Mouse (Mus musculus) kidney, postnatal 0 days (tissue): ENCODE measurements around the gene Gm3839. TPM values are rescaled to one million over a fixed set of nuclear protein-coding genes. Genes with fewer than 3 reads are reported as not detected.

Experiments used
- ATAC-seq: fragments of 200-750 bp; cut with Nextera tagmentation; replicated peaks from 2 replicates; pipeline ENCODE4 v1.8.0; 2017; ENCODE audit warnings: low read depth, moderate number of reproducible peaks, moderate TSS enrichment, moderate library complexity; ENCODE audit not compliant: low FRiP score
- DNase-seq: peaks from one replicate; pipeline ENCODE4 v3.0.0-alpha.2; 2016; ENCODE audit warnings: low spot score
- H3K27ac ChIP-seq: fragments of 300-500 bp; sonication (generic); 2 replicates; pipeline ENCODE4 v1.5.1; 2014; ENCODE audit warnings: mild to moderate bottlenecking
- H3K27me3 ChIP-seq: fragments of 300-500 bp; sonication (generic); 2 replicates; pipeline ENCODE4 v1.6.1; 2014; ENCODE audit warnings: low read length, mixed read lengths; ENCODE audit not compliant: insufficient read depth
- H3K36me3 ChIP-seq: fragments of 300-500 bp; sonication (generic); 2 replicates; pipeline ENCODE4 v1.6.1; 2014; ENCODE audit warnings: low read length, mixed read lengths; ENCODE audit not compliant: insufficient read depth
- H3K4me1 ChIP-seq: fragments of 300-500 bp; sonication (generic); replicated peaks from 2 replicates; pipeline ENCODE4 v1.6.1; 2014; ENCODE audit warnings: antibody characterized with exemption, low read length, mixed read lengths; ENCODE audit not compliant: insufficient read depth
- H3K4me2 ChIP-seq: fragments of 300-500 bp; sonication (generic); 2 replicates; pipeline ENCODE4 v1.6.1; 2014; ENCODE audit warnings: mild to moderate bottlenecking, low read length, moderate library complexity, mixed read lengths
- H3K4me3 ChIP-seq: fragments of 300-500 bp; sonication (generic); replicated peaks from 2 replicates; pipeline ENCODE4 v1.5.1; 2014; ENCODE audit warnings: low read depth, low read length
- H3K9ac ChIP-seq: fragments of 300-500 bp; sonication (generic); 2 replicates; pipeline ENCODE4 v1.6.1; 2014; ENCODE audit warnings: low read depth, low read length
- H3K9me3 ChIP-seq: fragments of 300-500 bp; sonication (generic); replicated peaks from 2 replicates; pipeline ENCODE4 v1.6.1; 2016; ENCODE audit warnings: low read length, inconsistent platforms, mixed read lengths
- CTCF ChIP-seq: IDR thresholded peaks from 2 replicates; pipeline ENCODE4 v1.5.1; 2016; ENCODE audit warnings: antibody characterized with exemption, low read depth, mild to moderate bottlenecking, moderate library complexity
- WGBS: fragments of 180-500 bp; shearing (Covaris S2); extraction: QIAGEN DNeasy Blood & Tissue Kit; methylation state at CpG from one replicate; pipeline ENCODE4 v1.1.7; 2014; 5-methylcytosine and 5-hydroxymethylcytosine counted together
- microRNA-seq: library from miRNA; unstranded; fragments of <30 nt; microRNA quantifications from one replicate; pipeline ENCODE4, GENCODE M21; 2016
- polyA plus RNA-seq: library from polyadenylated mRNA; unstranded; fragments of >200 nt; fragmentation: Nextera tagmentation; extraction: Ambion mirVana; gene quantifications from 2 replicates; pipeline ENCODE4 v1.2.1, GENCODE M21; 2015

The Gm3839 gene
- polyA plus RNA-seq, 1 experiment from 2014 or later: 1.7 TPM

DNA sequence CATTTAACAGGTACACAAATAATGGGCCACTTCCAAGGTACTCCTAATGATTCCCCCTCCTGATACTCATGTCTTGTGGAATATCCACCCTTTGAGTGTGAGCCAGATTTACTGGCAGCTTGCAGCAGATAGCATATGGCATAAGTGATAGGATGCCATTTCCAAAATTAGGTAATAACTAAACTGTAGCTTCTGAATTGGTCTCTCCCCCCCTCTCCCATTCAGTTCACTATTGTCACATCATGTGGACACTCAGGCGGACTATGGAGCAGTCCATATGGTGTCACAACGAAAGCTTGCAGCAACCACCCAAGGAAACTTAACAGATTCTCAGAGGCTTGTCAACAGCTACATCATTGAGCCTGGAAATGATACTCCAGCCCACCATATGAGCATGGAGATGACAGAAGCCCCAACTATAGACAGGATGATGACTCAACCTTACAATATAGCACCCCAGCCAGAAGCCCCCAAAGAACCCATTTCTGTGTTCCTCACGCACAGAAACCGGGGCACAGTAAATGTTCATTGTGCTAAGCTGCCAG is 99.3 kb downstream of the Gm3839 start:
- Histone ChIP-seq H3K4me3 (no peak overlapping the region), H3K27me3 (no peaks in the 10 kb centered on the region), H3K9ac (no peak overlapping the region), H3K4me1 (no peaks in the 10 kb centered on the region), H3K36me3 (no peaks in the 10 kb centered on the region), H3K9me3 (no peaks in the 10 kb centered on the region), H3K4me2 (no peak overlapping the region), H3K27ac (no peak overlapping the region)
- DNase-seq (no peak), ATAC-seq (no peak)
- TF ChIP-seq CTCF: no peak
- 90% methylated on average over 4 of the region's 4 CpGs for WGBS

DNA sequence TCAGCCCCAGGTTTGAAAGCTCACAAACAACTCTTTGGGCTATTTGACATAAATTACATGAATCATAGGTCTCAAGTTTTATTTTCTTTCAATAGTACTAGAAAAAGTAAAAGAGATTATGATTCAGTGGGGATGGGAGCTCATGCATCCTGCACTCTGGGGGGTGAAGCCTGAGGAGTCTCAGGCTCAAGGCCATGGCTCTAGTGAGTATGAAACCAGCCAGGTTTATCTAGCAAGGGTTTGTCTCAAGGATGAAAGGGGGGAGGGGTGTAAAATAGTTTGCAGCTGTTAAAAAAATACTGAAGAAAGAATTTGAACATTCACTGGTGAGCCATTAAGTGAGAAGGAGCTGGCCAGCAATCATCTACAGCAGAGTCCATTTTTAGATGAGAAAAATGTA is 108.5 kb downstream of the Gm3839 start:
- Histone ChIP-seq H3K36me3 (no peaks in the 10 kb centered on the region), H3K27ac (no peak overlapping the region), H3K27me3 (no peaks in the 10 kb centered on the region), H3K9me3 (no peaks in the 10 kb centered on the region), H3K4me1 (no peaks in the 10 kb centered on the region), H3K9ac (no peak overlapping the region), H3K4me2 (no peak overlapping the region), H3K4me3 (no peak overlapping the region)
- DNase-seq (no peak), ATAC-seq (no peak)
- no peak for TF ChIP-seq CTCF

DNA sequence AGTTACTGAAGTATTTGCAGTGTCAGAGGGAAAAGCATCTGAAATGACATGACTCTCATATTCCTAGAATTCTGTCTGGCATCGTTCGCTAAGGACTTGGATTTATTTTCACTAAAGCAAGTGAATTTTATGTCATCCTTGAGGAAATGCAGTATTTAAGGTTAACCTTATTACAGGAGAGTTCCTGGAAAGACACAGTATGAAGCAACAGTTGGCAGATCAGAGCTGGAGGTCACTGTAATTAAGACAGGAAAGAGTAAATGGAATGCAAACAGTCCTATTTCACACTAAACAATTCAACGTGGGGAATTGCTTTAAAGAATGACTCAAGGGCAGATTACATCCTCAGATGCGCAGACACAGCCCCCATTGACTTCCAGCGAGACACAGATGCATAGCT is 112.0 kb downstream of the Gm3839 start:
- Histone ChIP-seq H3K36me3 (no peaks in the 10 kb centered on the region), H3K4me3 (no peak overlapping the region), H3K4me2 (no peak overlapping the region), H3K9ac (no peak overlapping the region), H3K4me1 (no peaks in the 10 kb centered on the region), H3K9me3 (no peaks in the 10 kb centered on the region), H3K27ac (no peak overlapping the region), H3K27me3 (no peaks in the 10 kb centered on the region)
- WGBS: 37% methylated on average over 5 of the region's 5 CpGs
- ATAC-seq: no peak
- no peak for TF ChIP-seq CTCF
- peak; percentile 12 for DNase-seq

DNA sequence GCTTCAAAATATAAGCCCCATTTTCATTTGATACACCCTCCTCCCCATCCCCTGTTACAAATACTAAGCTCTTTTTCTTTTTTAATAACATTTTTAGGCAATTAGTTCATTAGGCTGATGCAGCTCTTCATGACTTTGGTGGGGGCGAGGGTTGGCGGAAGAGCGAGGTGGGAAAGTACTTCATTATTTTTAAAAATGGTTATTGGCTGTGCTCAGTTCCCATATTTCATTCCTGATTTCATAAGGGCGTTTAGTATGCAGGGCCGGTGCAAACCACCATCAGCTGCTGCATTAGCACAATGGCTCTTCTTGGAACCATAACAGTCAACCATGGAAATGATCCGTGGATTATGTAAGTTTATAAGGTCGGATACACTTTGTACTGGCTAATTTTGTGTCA is 124.4 kb downstream of the Gm3839 start:
- H3K9ac ChIP-seq: no peak overlapping the region
- H3K27me3 ChIP-seq: no peaks in the 10 kb centered on the region
- 90% methylated on average over 7 of the region's 7 CpGs for WGBS
- no peak for TF ChIP-seq CTCF
- no peaks in the 10 kb centered on the region for H3K9me3 ChIP-seq
- H3K4me3 ChIP-seq: no peak overlapping the region
- no peak for DNase-seq
- H3K27ac ChIP-seq: no peak overlapping the region
- no peak for ATAC-seq
- no peaks in the 10 kb centered on the region for H3K4me1 ChIP-seq
- no peaks in the 10 kb centered on the region for H3K36me3 ChIP-seq
- no peak overlapping the region for H3K4me2 ChIP-seq

Small RNA genes lying within 50 kb of the gene (microRNA-seq; reads per million reads assigned to microRNA genes)
- gene Mir5124b: not detected

Other genes starting within 250 kb of the Gm3839 start
- gene Fhit, start 194.7 kb downstream of the Gm3839 start, polyA plus RNA-seq: 13.3 and 13.9 TPM in 2 replicates
- gene Ptprg, start 196.8 kb upstream of the Gm3839 start, polyA plus RNA-seq: 23.5 and 24.1 TPM in 2 replicates